Mouse (Mus musculus) kidney, adult 2 months (tissue): ENCODE measurements around the gene Spg7.

Source experiments
- CTCF ChIP-seq: fragments of 200-500 bp; conservative IDR thresholded peaks from 2 replicates; pipeline ENCODE4 v1.5.1; 2011; ENCODE audit warnings: low read depth, mild to moderate bottlenecking, control low read depth, low read length, moderate library complexity, mixed read lengths; ENCODE audit not compliant: insufficient read depth, insufficient read length
- POLR2A ChIP-seq: fragments of 200-500 bp; IDR thresholded peaks from one replicate; pipeline ENCODE4 v1.6.1; 2011; ENCODE audit warnings: low read depth, low read length, control low read depth

GRCm38 (mm10) chr8:123065214-123066100, 2.7 kb downstream of the Spg7 start:
- TF ChIP-seq POLR2A: peak; percentile 82
- peak; percentile 55 for TF ChIP-seq CTCF
